Mouse (Mus musculus) B cell, adult 67 days (primary cell): ENCODE results near the gene Gm21094. TPM values are rescaled to one million over a fixed set of nuclear protein-coding genes. Genes with fewer than 3 reads are reported as not detected.

Source experiments
- total RNA-seq, 2 experiments: library from RNA; stranded (reverse); gene quantifications; 4 replicates each; pipeline ENCODE4 v1.2.4; 2023

Gm21094 gene
- not detected for total RNA-seq

DNA sequence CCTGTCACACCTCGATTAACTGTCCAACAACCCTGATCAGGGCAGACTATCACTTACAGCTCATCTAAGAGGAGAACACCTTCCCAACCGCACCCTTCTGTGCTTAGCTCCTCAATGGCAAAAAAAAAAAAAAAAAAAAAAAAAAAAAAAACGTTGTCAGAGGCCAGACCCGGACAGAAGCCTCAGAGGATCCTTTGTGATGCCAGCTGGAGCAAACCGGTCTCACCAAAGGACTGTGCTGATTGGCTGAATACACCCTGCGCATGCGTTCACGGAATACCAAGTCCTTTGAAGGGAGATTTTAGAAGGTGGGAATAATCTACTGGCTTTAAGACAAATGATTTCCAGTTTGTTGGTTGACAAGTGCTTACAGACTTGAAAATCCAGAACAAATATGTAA, at the start of gene Gm21094:
Gm21094 (minus strand) TSS at position 101 of the 400 bp plus-strand sequence.

